Comparison of ENCODE assay signal across 51 mouse cellular contexts in genomic region chr11:53588279-53588678, GRCm38 (mm10). TPM values are rescaled to one million over a fixed set of nuclear protein-coding genes. Genes with fewer than 3 reads are reported as not detected.
"Had no signal": no experiment of that assay in that cellular context is flagged by ENCODE, and none has a peak within 500 bp of the region (broad histone marks: within the 10 kb centered on the region; RNA-seq: fewer than 3 reads in every experiment).

No protein-coding gene starts in this region.

- H3K4me1 ChIP-seq: hindbrain, embryonic 10.5 days; hindbrain, embryonic 12.5 days; hindbrain, embryonic 13.5 days; hindbrain, embryonic 15.5 days; intestine, embryonic 15.5 days; kidney, embryonic 15.5 days had no signal

- H3K9me3 ChIP-seq: heart, embryonic 12.5 days; heart, embryonic 13.5 days; heart, embryonic 15.5 days; hindbrain, embryonic 10.5 days; hindbrain, embryonic 12.5 days; hindbrain, embryonic 13.5 days; hindbrain, embryonic 15.5 days; intestine, embryonic 15.5 days; kidney, embryonic 15.5 days had no signal

- H3K4me2 ChIP-seq: heart, embryonic 11.5 days; heart, embryonic 12.5 days; heart, embryonic 13.5 days; heart, embryonic 15.5 days; hindbrain, embryonic 12.5 days; hindbrain, embryonic 13.5 days; hindbrain, embryonic 14.5 days; hindbrain, embryonic 15.5 days; intestine, embryonic 15.5 days; kidney, embryonic 15.5 days had no signal

- DNase-seq: heart, postnatal 10 days; heart, postnatal 14 days; heart, postnatal 36 days; heart, postnatal 4 days; kidney, adult 11 months; kidney, adult 18-20 months; kidney, adult 2 months; kidney, adult 8-10 months; kidney, adult 9 months; kidney, postnatal 10 days; kidney, postnatal 14 days; kidney, postnatal 25 days; kidney, postnatal 36 days; kidney, postnatal 4 days; layer of hippocampus, adult 9-11 months; layer of hippocampus, postnatal 36 days had no signal

- H3K9ac ChIP-seq: heart, embryonic 12.5 days; heart, embryonic 13.5 days; heart, embryonic 15.5 days; hindbrain, embryonic 12.5 days; hindbrain, embryonic 13.5 days; hindbrain, embryonic 14.5 days; hindbrain, embryonic 15.5 days; intestine, embryonic 15.5 days; kidney, embryonic 15.5 days had no signal

- H3K27me3 ChIP-seq: heart, embryonic 12.5 days; heart, embryonic 13.5 days; heart, embryonic 15.5 days; hindbrain, embryonic 12.5 days; hindbrain, embryonic 13.5 days; hindbrain, embryonic 15.5 days; intestine, embryonic 15.5 days; kidney, embryonic 15.5 days had no signal

- H3K27ac ChIP-seq: heart, embryonic 13.5 days; heart, embryonic 15.5 days; hindbrain, embryonic 10.5 days; hindbrain, embryonic 12.5 days; hindbrain, embryonic 13.5 days; hindbrain, embryonic 14.5 days; hindbrain, embryonic 15.5 days; hindbrain, postnatal 0 days; intestine, embryonic 15.5 days; kidney, embryonic 15.5 days; kidney, postnatal 0 days; layer of hippocampus, adult 2 months; left cerebral cortex, adult 2 months had no signal

- H3K36me3 ChIP-seq: intestine, embryonic 15.5 days had no signal

- H3K4me3 ChIP-seq: heart, embryonic 12.5 days; heart, embryonic 13.5 days; heart, embryonic 15.5 days; hindbrain, embryonic 10.5 days; hindbrain, embryonic 12.5 days; hindbrain, embryonic 13.5 days; hindbrain, embryonic 15.5 days; intestine, embryonic 15.5 days; kidney, embryonic 15.5 days; layer of hippocampus, adult 2 months; left cerebral cortex, adult 2 months had no signal

RNA-seq across cellular contexts. Expression of gene Il4, which starts 30.2 kb away (rescaled TPM):
- total RNA-seq: heart, postnatal 10 days; heart, postnatal 14 days; heart, postnatal 25 days; heart, postnatal 36 days; heart, postnatal 4 days; hindbrain, postnatal 0 days; layer of hippocampus, adult 18-20 months; layer of hippocampus, adult 2 months; layer of hippocampus, adult 8-10 months; layer of hippocampus, postnatal 10 days; layer of hippocampus, postnatal 14 days; layer of hippocampus, postnatal 25 days; layer of hippocampus, postnatal 36 days; left cerebral cortex, adult 18-20 months; left cerebral cortex, adult 2 months had no signal
- polyA plus RNA-seq: heart, postnatal 0 days; kidney, adult 2 months; large intestine, adult 2 months had no signal

RNA-seq across cellular contexts. Expression of gene Il13, which starts 46.2 kb away (rescaled TPM):
- total RNA-seq: heart, postnatal 10 days; heart, postnatal 14 days; heart, postnatal 25 days; heart, postnatal 36 days; heart, postnatal 4 days; hematopoietic stem cell, adult 5-6 weeks; hindbrain, postnatal 0 days; layer of hippocampus, adult 18-20 months; layer of hippocampus, adult 2 months; layer of hippocampus, adult 8-10 months; layer of hippocampus, postnatal 10 days; layer of hippocampus, postnatal 14 days; layer of hippocampus, postnatal 25 days; layer of hippocampus, postnatal 36 days; left cerebral cortex, adult 18-20 months; left cerebral cortex, adult 2 months; left cerebral cortex, adult 8-10 months had no signal
- polyA plus RNA-seq: heart, embryonic 11.5 days; heart, embryonic 12.5 days; heart, embryonic 13.5 days; heart, embryonic 14.5 days; heart, embryonic 15.5 days; heart, postnatal 0 days; hindbrain, embryonic 10.5 days; hindbrain, embryonic 11.5 days; hindbrain, embryonic 12.5 days; hindbrain, embryonic 13.5 days; hindbrain, embryonic 14.5 days; hindbrain, embryonic 15.5 days; hindbrain, embryonic 16.5 days; hindbrain, postnatal 0 days; inflammation-experienced regulatory T-cells, adult 6 months; intestine, embryonic 14.5 days; intestine, embryonic 15.5 days; intestine, embryonic 16.5 days; intestine, postnatal 0 days; kidney, adult 2 months; kidney, embryonic 14.5 days; kidney, embryonic 15.5 days; kidney, embryonic 16.5 days; kidney, postnatal 0 days had no signal
